Mouse (Mus musculus): ENCODE measurements around the gene Fry.

DNA sequence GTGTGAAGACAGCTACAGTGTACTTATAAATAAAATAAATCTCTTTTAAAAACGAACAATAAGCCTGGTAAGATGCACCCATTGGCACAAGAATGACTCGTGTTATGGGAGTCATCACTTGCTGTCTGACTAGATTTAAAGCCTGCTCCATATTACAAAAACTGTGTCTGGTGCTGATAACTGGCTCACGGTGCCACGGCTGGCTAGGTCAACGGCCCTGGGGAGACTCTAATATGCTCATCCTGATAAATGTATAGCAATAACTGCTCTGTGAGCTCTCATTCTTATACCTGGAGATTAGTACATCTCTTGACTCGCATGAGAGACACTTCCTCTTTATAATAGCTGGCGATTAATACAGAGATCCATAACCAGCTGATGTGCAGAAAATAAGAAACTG, 12.1 kb upstream of the Fry start:
- TF ChIP-seq CTCF (IDR thresholded peaks at IDR 0.05 in 2 of 3, conservative IDR thresholded peaks at IDR 0.05 in 1 of 3; ENCODE audit: control insufficient read depth in 1 of 3, insufficient read depth in 1 of 3, low read depth in 2 of 3, low read length in 3 of 3, poor library complexity in 1 of 3, severe bottlenecking in 1 of 3) (no peak), MAX (IDR thresholded peaks at IDR 0.05; ENCODE audit: low read length) (no peak), MAZ (IDR thresholded peaks at IDR 0.05; ENCODE audit: low read depth, low read length) (no peak), RAD21 (IDR thresholded peaks at IDR 0.05; ENCODE audit: low read depth, low read length) (no peak), NRF1 (IDR thresholded peaks at IDR 0.05; ENCODE audit: insufficient read depth, low read depth, low read length, poor library complexity, severe bottlenecking) (no peak), HCFC1 (IDR thresholded peaks at IDR 0.05; ENCODE audit: low read depth, low read length) (no peak), ELF1 (IDR thresholded peaks at IDR 0.05; ENCODE audit: low read depth, low read length) (no peak)
